Mouse (Mus musculus) erythroblast, adult 5-6 weeks (primary cell): ENCODE data around the gene Atp1a4. TPM values are rescaled to one million over a fixed set of nuclear protein-coding genes. Genes with fewer than 3 reads are reported as not detected.
A peak's percentile ranks its signal among the peaks of the same experiment; 100 is the strongest.

Experiments
- ATAC-seq: replicated peaks from 2 replicates; pipeline ENCODE4 v1.8.0; 2016; ENCODE audit warnings: moderate number of reproducible peaks, mild to moderate bottlenecking, moderate TSS enrichment, inconsistent platforms; ENCODE audit not compliant: poor library complexity, low FRiP score, severe bottlenecking
- total RNA-seq, 2 experiments: library from RNA; stranded (forward) in 1 of 2; stranded (reverse) in 1 of 2; fragments of 150-400 nt in 1 of 2; fragments of 200-764, 138-1000 nt in 1 of 2; gene quantifications; 2 replicates each; pipeline versions ENCODE4 v1.2.3 to v1.2.4; 2015 to 2017; ENCODE audit warnings: low replicate concordance in 2 of 2

Atp1a4 gene
- total RNA-seq, 2 experiments from 2014 or later, result not detected

GRCm38 (mm10) chr1:172200871-172201447, 57.3 kb downstream of the Atp1a4 start:
- no peak for ATAC-seq

GRCm38 (mm10) chr1:172200161-172200560, 58.1 kb downstream of the Atp1a4 start:
- ATAC-seq, result no peak

GRCm38 (mm10) chr1:172198996-172199395, 59.2 kb downstream of the Atp1a4 start:
- ATAC-seq, result no peak

GRCm38 (mm10) chr1:172198316-172198715, 59.9 kb downstream of the Atp1a4 start:
- no peak for ATAC-seq

GRCm38 (mm10) chr1:172197851-172198250, 60.4 kb downstream of the Atp1a4 start:
- no peak for ATAC-seq

GRCm38 (mm10) chr1:172197146-172197545, 61.1 kb downstream of the Atp1a4 start:
- ATAC-seq, result no peak

- no peak for ATAC-seq
Observed at GRCm38 (mm10) chr1:172194435-172194834, 63.8 kb downstream of the Atp1a4 start.

GRCm38 (mm10) chr1:172192217-172192616, 66.0 kb downstream of the Atp1a4 start:
- ATAC-seq, result no peak

GRCm38 (mm10) chr1:172191578-172191977, 66.6 kb downstream of the Atp1a4 start:
- ATAC-seq, result no peak

GRCm38 (mm10) chr1:172188891-172189290, 69.3 kb downstream of the Atp1a4 start:
- ATAC-seq, result peak; percentile 68; the same call in 1 of the 2 replicates

- no peak for ATAC-seq
Observed at GRCm38 (mm10) chr1:172186401-172187289, 71.6 kb downstream of the Atp1a4 start.

- no peak for ATAC-seq
Observed at GRCm38 (mm10) chr1:172183915-172184314, 74.3 kb downstream of the Atp1a4 start.

- ATAC-seq, result no peak
Observed at GRCm38 (mm10) chr1:172183056-172183455, 75.2 kb downstream of the Atp1a4 start.

- ATAC-seq, result no peak
Observed at GRCm38 (mm10) chr1:172181777-172182176, 76.4 kb downstream of the Atp1a4 start.

- ATAC-seq, result no peak
Observed at GRCm38 (mm10) chr1:172180881-172181280, 77.3 kb downstream of the Atp1a4 start.

- no peak for ATAC-seq
Observed at GRCm38 (mm10) chr1:172179102-172179501, 79.1 kb downstream of the Atp1a4 start.

GRCm38 (mm10) chr1:172177791-172178190, 80.4 kb downstream of the Atp1a4 start:
- ATAC-seq, result no peak
